Mouse (Mus musculus) limb, embryonic 14.5 days (tissue): Measurements from ENCODE around the gene Ints1. TPM values are rescaled to one million over a fixed set of nuclear protein-coding genes. Genes with fewer than 3 reads are reported as not detected.

ENCODE experiments used
- ATAC-seq: fragments of 200-750 bp; cut with Nextera tagmentation; 2 replicates; pipeline ENCODE4 v1.8.0; 2017; ENCODE audit warnings: low read depth, moderate number of reproducible peaks, moderate TSS enrichment; ENCODE audit not compliant: low FRiP score
- DNase-seq: peaks from one replicate; pipeline ENCODE4 v3.0.0-alpha.2; 2015; ENCODE audit warnings: low spot score
- H3K27ac ChIP-seq: fragments of 300-500 bp; sonication (generic); replicated peaks from 2 replicates; pipeline ENCODE4 v1.5.1; 2014; ENCODE audit warnings: low read depth, mild to moderate bottlenecking, low read length, moderate library complexity, mixed read lengths
- H3K27me3 ChIP-seq: fragments of 300-500 bp; sonication (generic); 2 replicates; pipeline ENCODE4 v1.6.1; 2014; ENCODE audit warnings: low read length, mixed read lengths; ENCODE audit not compliant: control insufficient read depth, insufficient read depth
- H3K36me3 ChIP-seq: fragments of 300-500 bp; sonication (generic); 2 replicates; pipeline ENCODE4 v1.6.1; 2014; ENCODE audit warnings: mild to moderate bottlenecking, low read length, moderate library complexity, mixed read lengths; ENCODE audit not compliant: control insufficient read depth, insufficient read depth
- H3K4me1 ChIP-seq: fragments of 300-500 bp; sonication (generic); 2 replicates; pipeline ENCODE4 v1.6.1; 2014; ENCODE audit warnings: antibody characterized with exemption, low read length, mixed read lengths; ENCODE audit not compliant: control insufficient read depth, insufficient read depth
- H3K4me2 ChIP-seq: fragments of 300-500 bp; sonication (generic); replicated peaks from 2 replicates; pipeline ENCODE4 v1.6.1; 2014; ENCODE audit warnings: low read depth, mild to moderate bottlenecking, low read length, moderate library complexity; ENCODE audit not compliant: severe bottlenecking
- H3K4me3 ChIP-seq: fragments of 300-500 bp; sonication (generic); replicated peaks from 2 replicates; pipeline ENCODE4 v1.5.1; 2014; ENCODE audit warnings: low read length
- H3K9ac ChIP-seq: fragments of 300-500 bp; sonication (generic); 2 replicates; pipeline ENCODE4 v1.6.1; 2014; ENCODE audit warnings: mild to moderate bottlenecking, low read depth, low read length, moderate library complexity; ENCODE audit not compliant: severe bottlenecking
- H3K9me3 ChIP-seq: fragments of 300-500 bp; sonication (generic); 2 replicates; pipeline ENCODE4 v1.6.1; 2016; ENCODE audit warnings: low read length; ENCODE audit not compliant: control insufficient read depth
- POLR2A ChIP-seq: fragments of 200-500 bp; IDR thresholded peaks from 2 replicates; pipeline ENCODE4 v1.8.0; 2012; ENCODE audit warnings: inconsistent platforms, mild to moderate bottlenecking, moderate library complexity, borderline replicate concordance; ENCODE audit not compliant: insufficient read depth, insufficient read length; ENCODE audit errors: extremely low read depth
- WGBS: fragments of 180-500 bp; shearing (Covaris S2); extraction: QIAGEN DNeasy Blood & Tissue Kit; methylation state at CpG from one replicate; pipeline ENCODE4 v1.1.7; 2014; 5-methylcytosine and 5-hydroxymethylcytosine counted together
- polyA plus RNA-seq, 2 experiments: library from polyadenylated mRNA; depleted of rRNA in 1 of 2; stranded (reverse) in 1 of 2; unstranded in 1 of 2; fragments of >200 nt; fragmentation: Nextera tagmentation in 1 of 2; extraction: Ambion mirVana in 1 of 2; gene quantifications; 2 replicates each; pipeline versions ENCODE4 v1.2.1 to v1.2.3; 2012 to 2014

The Ints1 gene
- polyA plus RNA-seq, 2 experiments: 35.5 to 50.1 TPM

DNA sequence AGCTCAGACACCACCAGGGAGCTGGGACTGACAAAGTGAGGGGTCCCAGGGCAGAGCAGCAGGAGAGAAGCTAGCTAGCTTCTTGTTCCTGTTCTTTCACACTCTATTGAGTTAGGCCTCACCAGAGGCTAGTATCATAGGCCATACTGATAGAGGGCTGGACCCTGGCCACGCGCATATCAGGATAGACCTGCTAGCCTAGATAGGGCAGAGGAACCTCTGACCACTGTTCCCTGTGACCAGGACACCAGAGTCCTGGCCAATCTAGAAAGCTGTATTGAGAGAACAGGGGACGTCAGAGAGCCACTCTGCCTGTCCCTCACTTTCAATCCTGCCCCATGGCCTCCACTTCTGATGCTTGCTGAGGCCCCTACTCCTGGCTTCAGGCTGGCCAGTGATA, 42.6 kb upstream of the Ints1 start:
- H3K4me3 ChIP-seq: no peak overlapping the region
- no peaks in the 10 kb centered on the region for H3K9me3 ChIP-seq
- H3K27ac ChIP-seq: no peak overlapping the region
- no peak for ATAC-seq
- peaks cover 15% of the 10 kb centered on the region for H3K36me3 ChIP-seq
- no peak for DNase-seq
- no peak overlapping the region for H3K9ac ChIP-seq
- no peaks in the 10 kb centered on the region for H3K4me1 ChIP-seq
- TF ChIP-seq POLR2A: no peak
- 91% methylated on average over 3 of the region's 3 CpGs for WGBS
- H3K27me3 ChIP-seq: peaks cover 13% of the 10 kb centered on the region; the same call in 1 of the 2 replicates
- H3K4me2 ChIP-seq: no peak overlapping the region

DNA sequence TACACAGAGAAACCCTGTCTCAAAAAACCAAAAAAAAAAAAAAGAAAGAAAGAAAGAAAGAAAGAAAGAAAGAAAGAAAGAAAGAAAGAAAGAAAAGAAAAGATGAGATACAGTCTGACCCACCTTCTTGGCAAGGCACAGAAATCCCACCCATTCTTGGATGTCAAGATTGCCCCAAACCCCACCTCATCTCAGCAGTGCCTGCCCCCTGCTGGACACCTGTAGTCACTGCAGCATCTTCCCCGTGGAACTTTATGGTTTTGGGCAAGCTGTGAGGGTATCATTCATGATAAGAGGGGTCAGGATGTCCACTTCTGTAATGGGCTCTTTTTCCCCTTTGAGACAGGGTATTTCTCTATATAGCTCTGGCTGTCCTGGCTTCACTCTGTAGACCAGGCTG, 41.8 kb upstream of the Ints1 start:
- peaks cover 18% of the 10 kb centered on the region; the same call in 1 of the 2 replicates for H3K27me3 ChIP-seq
- TF ChIP-seq POLR2A: no peak
- H3K9me3 ChIP-seq: no peaks in the 10 kb centered on the region
- DNase-seq (no peak), ATAC-seq (no peak)
- H3K4me3 ChIP-seq: no peak overlapping the region
- peaks cover 8% of the 10 kb centered on the region for H3K36me3 ChIP-seq
- 0% methylated on average over 1 of the region's 1 CpGs for WGBS
- no peak overlapping the region for H3K27ac ChIP-seq
- no peak overlapping the region for H3K4me2 ChIP-seq
- no peak overlapping the region for H3K9ac ChIP-seq
- H3K4me1 ChIP-seq: no peaks in the 10 kb centered on the region

DNA sequence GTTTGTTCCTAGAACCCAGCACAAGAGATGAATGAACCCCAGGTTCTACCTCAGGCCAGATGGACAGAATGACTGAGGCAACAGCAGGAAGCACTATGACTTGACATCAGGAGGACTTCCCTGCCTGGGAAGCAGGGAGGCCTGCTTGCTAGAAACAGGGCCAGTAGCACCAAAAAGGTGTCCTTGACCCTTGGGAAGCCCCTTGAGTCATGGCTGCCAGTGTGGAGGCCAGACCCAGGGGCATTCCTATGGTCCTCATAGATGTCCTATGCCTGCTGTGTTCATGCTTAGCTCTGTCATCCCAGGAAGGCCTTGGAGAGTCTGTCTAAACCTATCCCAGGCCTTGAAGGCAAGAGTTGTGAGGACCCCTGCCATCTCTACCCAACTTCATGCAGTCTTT, 41.0 kb upstream of the Ints1 start:
- Histone ChIP-seq H3K4me3 (no peak overlapping the region), H3K4me2 (no peak overlapping the region), H3K9ac (no peak overlapping the region), H3K27me3 (peaks cover 18% of the 10 kb centered on the region; the same call in 1 of the 2 replicates), H3K4me1 (no peaks in the 10 kb centered on the region), H3K36me3 (no peaks in the 10 kb centered on the region), H3K27ac (no peak overlapping the region), H3K9me3 (no peaks in the 10 kb centered on the region)
- DNase-seq: no peak
- TF ChIP-seq POLR2A: no peak
- ATAC-seq: no peak

DNA sequence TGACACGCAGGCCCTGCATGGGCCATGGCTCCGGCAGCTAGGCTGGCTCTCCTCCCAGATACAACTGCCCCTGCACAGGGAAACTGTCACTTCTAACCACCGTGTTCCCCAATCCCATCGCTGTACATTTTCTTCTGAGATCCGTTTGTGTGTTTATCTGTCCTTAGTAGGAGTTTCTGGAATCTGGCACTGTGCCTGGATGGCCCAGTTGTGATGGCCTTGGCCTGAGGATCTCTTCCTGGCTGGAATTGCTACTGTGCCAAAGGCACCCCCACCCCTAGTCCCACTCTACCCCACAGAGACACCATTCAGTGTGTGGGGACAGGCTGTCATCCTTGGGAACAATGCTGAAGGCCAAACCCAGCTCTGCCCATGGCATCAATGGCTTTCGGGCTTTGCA, 40.5 kb upstream of the Ints1 start:
- Histone ChIP-seq H3K9ac (no peak overlapping the region), H3K4me3 (no peak overlapping the region), H3K36me3 (no peaks in the 10 kb centered on the region), H3K27me3 (peaks cover 18% of the 10 kb centered on the region; the same call in 1 of the 2 replicates), H3K27ac (no peak overlapping the region), H3K4me1 (no peaks in the 10 kb centered on the region), H3K4me2 (no peak overlapping the region), H3K9me3 (no peaks in the 10 kb centered on the region)
- TF ChIP-seq POLR2A: no peak
- no peak for DNase-seq
- no peak for ATAC-seq
- 73% methylated on average over 6 of the region's 6 CpGs for WGBS

DNA sequence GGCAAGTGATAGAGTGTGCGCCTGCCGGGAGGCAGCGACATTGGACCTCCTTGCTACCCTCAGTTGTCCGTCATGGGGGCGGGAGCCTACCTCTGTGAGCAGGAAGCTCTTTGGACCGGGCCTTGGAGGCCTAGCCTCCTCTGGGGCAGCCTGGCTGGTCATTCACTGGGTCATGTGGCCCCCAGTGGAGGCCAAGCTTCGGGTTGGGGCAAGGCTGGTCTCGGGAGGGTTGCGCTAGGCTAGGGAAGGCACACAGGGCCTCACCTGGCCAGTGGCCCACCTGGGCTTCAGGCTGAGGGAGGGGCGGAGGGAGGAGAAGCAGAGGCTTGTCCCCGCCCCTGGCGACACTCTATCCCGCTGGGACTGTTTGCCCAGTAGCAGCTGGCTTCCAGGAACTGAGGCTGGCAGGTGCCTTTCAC, 38.5 kb upstream of the Ints1 start:
- ATAC-seq: no peak
- TF ChIP-seq POLR2A: 0 out of 2 replicates have a peak, but pooled peaks have one; percentile 11
- Histone ChIP-seq H3K4me1 (no peaks in the 10 kb centered on the region), H3K4me3 (no peak overlapping the region), H3K27ac (no peak overlapping the region), H3K4me2 (no peak overlapping the region), H3K36me3 (no peaks in the 10 kb centered on the region), H3K27me3 (peaks cover 18% of the 10 kb centered on the region; the same call in 1 of the 2 replicates), H3K9me3 (no peaks in the 10 kb centered on the region), H3K9ac (no peak overlapping the region)
- no peak for DNase-seq
- WGBS: 5% methylated on average over 12 of the region's 13 CpGs

DNA sequence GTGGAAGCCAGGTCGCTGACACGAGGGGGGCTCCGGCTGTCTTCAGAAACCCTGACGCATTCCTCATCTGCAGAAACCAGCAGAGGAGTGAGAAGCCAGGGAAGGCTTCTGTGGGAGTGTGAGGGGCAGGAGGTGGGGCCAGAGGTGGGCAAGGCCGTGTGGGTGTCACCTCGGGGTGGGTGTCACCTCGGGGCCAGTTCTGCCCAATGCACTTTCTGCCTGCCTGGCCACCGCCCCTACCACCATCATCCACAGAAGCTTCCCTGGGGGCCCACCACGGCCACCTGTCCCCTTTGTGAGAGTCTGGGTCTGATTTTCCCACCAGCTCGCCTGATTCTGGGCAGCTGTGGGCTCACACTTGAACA, 37.6 kb upstream of the Ints1 start:
- Histone ChIP-seq H3K9me3 (no peaks in the 10 kb centered on the region), H3K9ac (no peak overlapping the region), H3K4me1 (no peaks in the 10 kb centered on the region), H3K27me3 (peaks cover 18% of the 10 kb centered on the region; the same call in 1 of the 2 replicates), H3K36me3 (no peaks in the 10 kb centered on the region), H3K4me2 (no peak overlapping the region), H3K27ac (no peak overlapping the region), H3K4me3 (no peak overlapping the region)
- WGBS: 32% methylated on average over 10 of the region's 10 CpGs
- no peak for TF ChIP-seq POLR2A
- ATAC-seq (no peak), DNase-seq (no peak)
